Mouse (Mus musculus) MN1 (cell line): ENCODE measurements around the gene Rps9.
"Not testable (repeated sequence)": the region's sequence is repeated elsewhere in the genome, so short reads cannot be mapped to it uniquely, and the experiment has no call there.

Source experiments
- DNase-seq: peaks from one replicate; pipeline ENCODE4 v3.0.0-alpha.2; 2016; ENCODE audit warnings: low spot score

Rps9 gene

DNA sequence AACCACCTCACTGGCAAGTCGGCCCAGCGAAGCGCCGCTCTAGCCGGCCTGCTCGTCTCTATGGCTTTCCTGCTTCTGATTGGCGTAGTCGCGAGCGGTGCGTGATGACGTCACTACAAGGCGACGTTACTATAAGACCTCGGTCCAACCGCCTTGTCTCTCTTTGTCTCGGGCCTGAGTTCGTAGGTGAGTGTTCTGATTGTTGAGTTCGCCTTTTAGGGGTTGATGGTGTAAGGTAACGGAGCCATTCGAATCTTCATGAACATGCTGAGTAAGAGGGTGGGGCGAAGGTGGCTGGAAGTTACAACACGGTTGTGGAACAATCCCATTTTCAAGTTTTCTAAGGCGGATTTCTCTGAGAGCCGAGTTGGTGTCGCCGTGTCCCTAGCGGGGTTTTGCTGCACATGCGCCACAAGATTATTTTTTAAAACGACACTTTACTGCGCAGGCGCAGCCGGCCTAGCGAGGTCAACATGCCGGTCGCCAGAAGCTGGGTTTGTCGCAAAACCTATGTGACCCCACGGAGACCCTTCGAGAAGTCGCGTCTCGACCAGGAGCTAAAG, at the start of gene Rps9:
Gene Rps9 (plus strand): TSS at position 115 of the 563 bp plus-strand sequence.
- peak; percentile 93 for DNase-seq

DNA sequence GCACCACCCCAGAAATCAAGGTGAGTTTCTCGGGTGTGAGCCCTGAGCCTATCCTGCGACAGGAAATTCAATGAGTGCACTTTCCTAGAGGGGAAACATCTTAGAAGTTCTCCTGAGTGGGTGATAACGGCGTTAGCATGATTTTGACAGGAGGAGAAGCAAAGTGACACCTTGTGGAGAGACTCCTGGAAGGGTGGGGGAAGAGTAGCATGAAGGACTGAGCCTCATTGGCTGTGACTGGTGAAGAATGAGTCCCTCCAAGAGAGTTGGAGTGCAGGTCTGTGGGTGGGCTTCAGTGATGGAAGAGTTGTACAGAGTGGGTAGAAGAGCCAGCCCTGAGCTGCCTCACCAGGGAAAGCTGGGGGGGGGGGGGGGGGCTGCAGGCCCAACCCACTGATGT, 46.8 kb upstream of the Rps9 start:
- DNase-seq, result no peak

- DNase-seq, result no peak
These were observed 45.2 kb upstream of the Rps9 start for GRCm38 (mm10) chr7:3658578-3658977.

- DNase-seq, result peak; percentile 17
These were observed 39.1 kb upstream of the Rps9 start for GRCm38 (mm10) chr7:3664524-3665214.

GRCm38 (mm10) chr7:3665215-3666114, 38.3 kb upstream of the Rps9 start, which contains the start of gene Leng1:
Gene Leng1 (minus strand): TSS chr7:3665840.
- peak; percentile 96 for DNase-seq

GRCm38 (mm10) chr7:3666921-3667391, 36.8 kb upstream of the Rps9 start:
- DNase-seq, result peak; percentile 26

DNA sequence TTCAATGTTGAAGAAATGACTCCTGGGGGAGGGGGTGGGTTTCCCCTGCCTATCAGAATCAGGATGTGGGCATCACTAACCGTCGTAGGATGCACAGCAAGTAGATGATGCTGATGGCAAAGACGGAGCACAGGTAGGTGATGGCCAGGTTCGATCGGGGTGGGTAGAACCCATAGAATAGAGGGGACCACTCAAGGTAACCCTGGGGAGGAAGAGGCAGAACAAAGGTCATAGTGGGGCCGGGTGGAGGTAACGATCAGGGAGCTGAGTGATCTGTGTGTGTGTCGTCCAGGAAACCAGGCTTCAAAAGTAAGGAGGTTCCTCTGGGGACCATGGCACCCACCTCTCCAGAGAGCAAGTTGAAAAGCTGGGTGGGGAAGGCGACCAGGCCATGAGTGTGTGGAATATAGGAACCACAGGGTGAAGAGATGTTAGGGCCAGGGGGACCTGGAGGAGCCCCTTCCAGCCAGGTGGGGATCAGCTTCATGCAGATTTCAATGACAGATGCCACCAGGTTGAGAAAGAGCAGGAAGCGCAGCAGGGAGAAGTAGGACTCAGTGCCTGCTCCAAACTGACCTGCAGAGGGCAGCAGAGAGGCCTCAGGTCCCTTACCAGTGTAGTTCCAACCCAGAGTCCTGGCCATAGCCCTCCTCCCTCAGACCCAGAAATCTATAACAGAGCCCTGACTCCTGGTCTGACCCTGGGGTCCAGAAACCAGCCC, 29.1 kb upstream of the Rps9 start:
- peak; percentile 74 for DNase-seq

DNA sequence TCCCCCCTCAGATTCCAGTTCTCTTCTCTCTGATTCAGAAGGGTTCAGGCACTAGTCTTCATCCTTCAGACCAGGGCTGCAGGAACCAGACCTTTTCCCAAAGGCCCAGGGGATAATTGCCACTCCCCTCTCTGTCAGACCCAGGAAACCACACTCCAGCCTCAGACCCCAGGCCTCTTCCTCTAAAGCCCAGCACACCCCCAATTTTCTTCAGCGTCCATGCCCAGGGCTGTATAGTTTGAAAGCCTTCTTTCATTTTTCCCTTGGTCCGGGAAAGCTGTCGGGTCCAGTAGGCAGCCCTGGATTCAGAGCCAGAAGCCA, 28.6 kb upstream of the Rps9 start:
- no peak for DNase-seq

DNA sequence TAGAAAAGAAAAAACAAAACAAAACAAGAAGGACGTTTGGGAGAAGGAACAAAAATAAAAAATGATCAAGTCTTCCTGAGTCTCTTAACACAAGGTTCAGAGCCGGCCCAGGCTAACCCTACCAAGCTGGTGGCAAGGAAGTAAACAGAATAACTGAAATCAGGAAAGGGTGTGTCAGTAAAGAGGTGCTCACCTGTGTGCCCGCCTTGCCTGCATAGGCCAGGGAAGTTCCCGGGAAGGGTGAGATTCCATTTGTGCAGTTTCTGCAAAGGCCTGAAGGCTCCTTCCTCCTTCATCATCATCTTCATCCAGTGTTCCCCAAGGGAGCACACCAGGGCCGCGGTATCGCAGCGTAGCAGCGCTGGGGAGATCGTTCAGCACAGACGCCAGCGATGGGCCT, 27.4 kb upstream of the Rps9 start:
- DNase-seq, result no peak

- no peak for DNase-seq
These were observed 26.5 kb upstream of the Rps9 start, which contains the start of gene Tmc4 for GRCm38 (mm10) chr7:3677342-3677741. Gene Tmc4 (minus strand): TSS chr7:3677553.

DNA sequence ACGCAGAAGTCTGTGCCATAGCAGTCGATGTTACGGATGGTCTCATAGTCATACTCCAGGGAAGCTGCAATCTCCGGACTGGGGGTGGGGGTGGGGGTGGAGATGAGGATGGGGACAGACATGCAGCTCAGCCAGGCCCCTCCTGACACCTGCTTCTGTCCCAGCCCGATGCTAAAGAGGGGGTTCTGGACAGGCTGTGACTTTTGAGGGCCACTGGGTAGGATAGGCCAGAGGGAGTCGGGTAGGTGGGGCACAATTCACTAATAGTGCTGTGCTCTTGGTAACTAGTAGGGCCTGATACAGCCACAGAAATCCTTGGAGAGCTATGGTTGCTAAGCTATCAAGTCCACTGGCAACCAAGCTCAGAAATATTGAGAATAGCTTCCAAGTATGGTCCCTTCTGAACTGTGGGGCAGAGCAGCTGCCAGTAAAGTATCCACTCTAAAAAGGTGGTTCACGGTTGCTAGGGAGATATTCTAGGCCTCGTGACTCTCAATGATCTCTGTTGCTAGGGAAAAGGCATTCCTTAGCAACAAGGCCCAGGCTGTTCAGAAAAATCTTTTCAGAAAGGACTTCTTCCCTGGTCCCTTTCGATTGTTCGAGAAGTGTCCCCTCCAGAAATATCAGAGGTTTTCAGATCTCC, 19.8 kb upstream of the Rps9 start:
- DNase-seq, result no peak

DNA sequence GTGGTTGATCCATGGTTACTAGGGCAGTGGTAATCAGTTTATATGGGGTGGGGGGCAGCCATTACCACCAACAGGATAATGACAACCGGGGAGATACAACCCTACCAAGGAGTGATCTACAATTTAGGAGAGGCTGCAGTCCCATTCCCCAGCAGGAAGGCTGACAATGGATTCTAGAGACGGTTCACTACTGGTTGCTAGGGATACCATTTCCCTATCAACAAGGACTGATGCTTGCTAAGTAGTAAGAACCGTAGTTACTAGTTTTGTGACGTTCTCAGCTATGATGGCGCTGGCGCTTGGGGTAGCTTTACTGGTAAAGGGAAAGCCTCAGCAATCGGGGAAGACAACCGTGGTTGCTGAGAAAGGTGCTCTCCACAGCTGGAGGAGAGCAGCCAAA, 19.1 kb upstream of the Rps9 start:
- no peak for DNase-seq

DNA sequence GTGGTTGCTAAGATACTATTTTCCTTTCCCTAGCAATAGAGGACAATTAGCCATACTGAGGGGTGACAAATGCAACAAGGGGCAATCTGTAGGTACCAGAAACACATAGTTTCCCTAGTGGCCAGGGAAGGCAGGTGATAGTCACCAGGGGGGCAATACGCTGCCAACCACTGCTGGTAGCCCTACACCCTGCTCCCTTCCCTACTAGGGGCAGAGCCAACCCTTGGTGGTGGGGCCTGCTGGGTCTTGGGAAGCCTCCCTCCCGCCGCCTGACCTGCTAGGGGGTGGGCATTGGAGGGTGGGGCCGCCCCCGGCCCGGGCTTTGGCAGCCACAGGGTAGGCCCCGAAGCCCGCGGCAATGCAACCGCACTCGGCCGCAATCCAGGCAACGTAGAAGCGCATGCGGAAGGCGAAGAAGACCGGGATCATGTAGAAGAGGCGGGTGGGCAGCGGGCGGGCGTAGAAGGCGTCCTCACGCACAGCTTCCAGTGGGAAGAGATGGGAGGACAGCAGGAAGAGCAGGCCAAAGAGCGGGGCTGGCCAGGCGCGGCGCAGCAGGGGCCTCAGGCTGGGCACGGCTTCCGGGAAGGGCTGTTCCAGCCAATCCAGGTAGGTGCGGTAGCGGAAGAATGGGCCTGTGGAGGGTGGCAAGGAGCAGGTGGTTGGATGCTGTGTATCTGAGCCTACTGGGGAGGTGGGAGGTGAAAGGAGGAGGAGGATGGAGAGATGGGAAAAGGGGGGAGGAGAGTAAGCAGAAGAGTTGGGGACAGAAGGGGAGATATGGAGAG, 18.2 kb upstream of the Rps9 start:
- DNase-seq, result no peak

GRCm38 (mm10) chr7:3691919-3692318, 11.9 kb upstream of the Rps9 start:
- DNase-seq, result no peak

DNA sequence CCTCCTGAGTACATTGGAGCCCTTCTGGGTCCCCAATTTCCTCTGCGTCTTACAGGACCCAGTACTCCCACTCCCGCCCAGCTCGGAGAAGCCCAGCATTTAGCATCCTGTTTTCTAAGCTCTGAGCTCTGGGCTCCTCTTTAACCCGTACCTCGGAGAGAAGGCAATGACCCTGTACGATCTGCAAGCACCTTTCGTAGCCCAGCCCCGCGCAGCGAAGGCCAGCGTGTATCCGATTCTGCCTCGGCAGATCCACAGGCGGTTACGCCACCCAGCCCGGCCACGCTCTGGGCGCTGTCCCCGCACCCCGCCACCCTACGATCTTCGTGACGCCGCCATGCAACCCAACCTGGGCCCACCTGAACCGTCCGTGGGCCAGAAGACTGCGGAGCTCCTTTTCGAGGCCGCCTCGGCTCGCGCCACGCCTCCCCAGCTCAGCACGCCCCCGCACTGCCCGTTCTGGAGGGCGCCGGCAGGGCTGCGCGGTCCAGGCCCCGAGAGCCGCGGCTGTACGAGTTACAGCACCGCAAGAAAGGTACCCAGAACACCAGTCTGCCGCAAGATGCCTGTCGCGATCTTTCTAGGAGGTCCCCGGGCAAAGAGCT, 11.3 kb upstream of the Rps9 start, which contains the start of gene Tsen34:
Gene Tsen34 (plus strand): TSS at position 482 of the 605 bp plus-strand sequence.
- DNase-seq, result no peak

GRCm38 (mm10) chr7:3692987-3693808, 10.6 kb upstream of the Rps9 start, which contains the start of gene Mboat7:
Gene Mboat7 (minus strand): TSS chr7:3693523.
- peak; percentile 96 for DNase-seq

DNA sequence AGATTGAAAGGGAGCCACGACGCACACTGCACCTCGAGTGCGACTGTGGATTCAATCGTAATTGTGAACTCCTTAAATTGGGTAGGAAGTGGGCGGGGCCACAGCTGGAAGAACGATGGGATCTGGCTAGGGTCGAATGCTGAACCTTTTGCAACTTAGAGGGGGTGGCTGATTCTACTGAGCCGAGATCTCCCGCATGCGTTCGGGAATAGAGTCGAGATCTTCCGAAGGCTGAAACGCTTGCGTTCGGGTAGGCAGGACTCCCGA, 10.1 kb upstream of the Rps9 start:
- no peak for DNase-seq

GRCm38 (mm10) chr7:3694076-3694948, 9.5 kb upstream of the Rps9 start:
- DNase-seq, result peak; percentile 78

GRCm38 (mm10) chr7:3694949-3695305, 8.9 kb upstream of the Rps9 start:
- not testable (repeated sequence) for DNase-seq
